Mouse (Mus musculus) limb, embryonic 12.5 days (tissue): ENCODE results near the gene Pear1. TPM values are rescaled to one million over a fixed set of nuclear protein-coding genes. Genes with fewer than 3 reads are reported as not detected.
"Not testable (repeated sequence)": the region's sequence is repeated elsewhere in the genome, so short reads cannot be mapped to it uniquely, and the experiment has no call there.

ENCODE experiments used
- ATAC-seq: fragments of 200-750 bp; cut with Nextera tagmentation; 2 replicates; pipeline ENCODE4 v1.8.0; 2017; ENCODE audit warnings: low read depth, moderate TSS enrichment; ENCODE audit not compliant: insufficient number of reproducible peaks, insufficient read depth, low FRiP score, low TSS enrichment
- H3K27ac ChIP-seq: fragments of 300-500 bp; sonication (generic); 2 replicates; pipeline ENCODE4 v1.5.1; 2016; ENCODE audit warnings: mild to moderate bottlenecking, moderate library complexity
- H3K27me3 ChIP-seq: fragments of 300-500 bp; sonication (generic); 2 replicates; pipeline ENCODE4 v1.6.1; 2016; ENCODE audit warnings: mild to moderate bottlenecking, moderate library complexity
- H3K36me3 ChIP-seq: fragments of 300-500 bp; sonication (generic); 2 replicates; pipeline ENCODE4 v1.6.1; 2016; ENCODE audit warnings: mild to moderate bottlenecking, moderate library complexity
- H3K4me1 ChIP-seq: fragments of 300-500 bp; sonication (generic); replicated peaks from 2 replicates; pipeline ENCODE4 v1.6.1; 2016
- H3K4me2 ChIP-seq: fragments of 300-500 bp; sonication (generic); 2 replicates; pipeline ENCODE4 v1.6.1; 2016; ENCODE audit warnings: mild to moderate bottlenecking, moderate library complexity
- H3K4me3 ChIP-seq: fragments of 300-500 bp; sonication (generic); replicated peaks from 2 replicates; pipeline ENCODE4 v1.5.1; 2016; ENCODE audit warnings: mild to moderate bottlenecking
- H3K9ac ChIP-seq: fragments of 300-500 bp; sonication (generic); replicated peaks from 2 replicates; pipeline ENCODE4 v1.6.1; 2016; ENCODE audit warnings: mild to moderate bottlenecking, moderate library complexity
- H3K9me3 ChIP-seq: fragments of 300-500 bp; sonication (generic); 2 replicates; pipeline ENCODE4 v1.6.1; 2016; ENCODE audit warnings: mild to moderate bottlenecking, moderate library complexity
- WGBS: fragments of 180-500 bp; shearing (Covaris S2); methylation state at CpG from one replicate; pipeline ENCODE4 v1.1.7; 2016; 5-methylcytosine and 5-hydroxymethylcytosine counted together
- polyA plus RNA-seq: library from polyadenylated mRNA; unstranded; fragments of >200 nt; fragmentation: Nextera tagmentation; extraction: Ambion mirVana; gene quantifications from 2 replicates; pipeline ENCODE4 v1.2.1, GENCODE M21; 2016

Pear1 gene
- polyA plus RNA-seq: 12.0 and 14.2 TPM in 2 replicates

DNA sequence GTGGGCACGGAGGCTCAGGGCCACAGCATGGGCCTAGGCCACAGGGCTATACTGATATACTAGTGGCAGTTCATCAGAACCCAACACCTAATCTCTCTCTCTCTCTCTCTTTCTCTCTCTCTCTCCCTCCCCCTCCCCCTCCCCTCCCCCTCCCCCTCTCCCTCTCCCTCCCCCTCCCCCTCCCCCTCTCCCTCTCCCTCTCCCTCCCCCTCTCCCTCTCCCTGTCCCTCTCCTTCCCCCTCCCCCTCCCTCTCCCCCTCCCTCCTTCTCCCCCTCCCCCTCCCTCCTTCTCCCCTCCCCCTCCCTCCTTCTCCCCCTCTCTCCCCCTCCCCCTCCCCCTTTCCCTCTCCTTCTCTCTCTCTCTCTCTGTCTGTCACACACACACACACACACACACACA, at the start of gene Pear1:
TSS of gene Pear1 (minus strand) at position 101 of the 400 bp plus-strand sequence.
- not testable (repeated sequence) for H3K27me3 ChIP-seq, H3K9ac ChIP-seq, H3K4me1 ChIP-seq, H3K4me2 ChIP-seq, H3K9me3 ChIP-seq, H3K27ac ChIP-seq, H3K4me3 ChIP-seq, H3K36me3 ChIP-seq, ATAC-seq
- 83% methylated on average over 1 of the region's 1 CpGs for WGBS

DNA sequence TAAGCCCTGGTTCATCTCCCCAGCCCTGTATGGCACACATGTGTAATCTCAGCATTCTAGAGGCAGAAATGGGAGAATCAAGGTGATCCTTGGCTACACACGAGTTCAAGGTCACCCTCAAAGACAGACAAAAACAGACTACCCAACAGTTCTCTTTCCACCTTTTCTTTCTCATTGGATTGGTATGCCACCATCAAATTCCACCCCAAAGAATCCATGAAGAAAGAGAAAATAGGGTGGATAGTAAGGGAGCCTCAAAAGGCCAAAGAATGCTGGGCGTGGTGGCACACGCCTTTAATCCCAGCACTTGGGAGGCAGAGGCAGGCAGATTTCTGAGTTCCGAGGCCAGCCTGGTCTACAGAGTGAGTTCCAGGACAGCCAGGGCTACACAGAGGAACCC, 40.0 kb upstream of the Pear1 start:
- 93% methylated on average over 4 of the region's 4 CpGs for WGBS
- H3K36me3 ChIP-seq: peaks cover 95% of the 10 kb centered on the region
- not testable (repeated sequence) for H3K4me2 ChIP-seq, H3K4me3 ChIP-seq, H3K9ac ChIP-seq, ATAC-seq, H3K4me1 ChIP-seq, H3K9me3 ChIP-seq, H3K27ac ChIP-seq, H3K27me3 ChIP-seq

DNA sequence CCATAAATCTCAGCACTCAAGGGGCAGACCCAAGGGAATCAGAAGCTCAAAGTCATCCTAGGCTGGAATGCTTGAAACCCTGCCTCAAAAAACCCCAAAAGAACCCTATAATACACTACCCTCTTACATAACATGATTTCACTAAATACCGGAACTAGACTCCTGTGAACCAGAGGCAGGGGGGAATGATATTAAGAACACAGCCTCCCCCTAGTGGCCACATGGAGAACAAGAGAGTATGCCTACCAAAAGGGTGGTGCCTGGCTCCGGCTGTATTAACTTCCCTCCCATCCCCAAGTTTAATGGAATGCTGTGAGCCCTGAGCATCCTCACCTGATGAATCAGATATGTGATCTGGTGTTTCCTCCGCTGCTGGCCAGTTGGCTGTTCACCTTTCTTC, 35.7 kb upstream of the Pear1 start:
- no peak for ATAC-seq
- no peak overlapping the region for H3K4me3 ChIP-seq
- no peaks in the 10 kb centered on the region for H3K27me3 ChIP-seq
- no peaks in the 10 kb centered on the region for H3K4me1 ChIP-seq
- WGBS: 34% methylated on average over 3 of the region's 3 CpGs
- peaks cover 88% of the 10 kb centered on the region for H3K36me3 ChIP-seq
- no peak overlapping the region for H3K9ac ChIP-seq
- no peaks in the 10 kb centered on the region for H3K9me3 ChIP-seq
- no peak overlapping the region for H3K27ac ChIP-seq
- H3K4me2 ChIP-seq: no peak overlapping the region

DNA sequence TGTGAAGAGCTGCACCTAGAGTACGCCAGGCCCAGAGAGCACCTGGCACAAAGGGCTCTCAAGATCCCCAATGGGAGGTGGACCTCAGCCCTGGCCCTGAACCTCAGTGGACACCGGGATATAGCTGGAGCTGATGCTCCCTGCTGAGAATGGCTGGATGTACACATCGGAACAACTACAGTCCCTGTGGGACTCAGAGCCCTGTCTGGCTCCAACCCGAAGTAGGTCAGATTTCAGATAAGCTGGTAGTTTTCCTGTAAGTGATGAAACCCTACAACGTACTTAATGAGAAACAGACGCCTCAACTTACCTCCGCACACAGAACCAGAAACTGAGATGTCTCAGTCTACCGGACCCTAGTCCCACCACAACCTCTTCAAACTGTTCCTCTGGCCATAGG, 33.6 kb upstream of the Pear1 start:
- no peak overlapping the region for H3K4me2 ChIP-seq
- no peaks in the 10 kb centered on the region for H3K27me3 ChIP-seq
- peaks cover 70% of the 10 kb centered on the region for H3K36me3 ChIP-seq
- H3K4me3 ChIP-seq: no peak overlapping the region
- H3K4me1 ChIP-seq: no peaks in the 10 kb centered on the region
- WGBS: 60% methylated on average over 8 of the region's 8 CpGs
- no peaks in the 10 kb centered on the region for H3K9me3 ChIP-seq
- no peak overlapping the region for H3K9ac ChIP-seq
- H3K27ac ChIP-seq: no peak overlapping the region
- ATAC-seq: no peak

DNA sequence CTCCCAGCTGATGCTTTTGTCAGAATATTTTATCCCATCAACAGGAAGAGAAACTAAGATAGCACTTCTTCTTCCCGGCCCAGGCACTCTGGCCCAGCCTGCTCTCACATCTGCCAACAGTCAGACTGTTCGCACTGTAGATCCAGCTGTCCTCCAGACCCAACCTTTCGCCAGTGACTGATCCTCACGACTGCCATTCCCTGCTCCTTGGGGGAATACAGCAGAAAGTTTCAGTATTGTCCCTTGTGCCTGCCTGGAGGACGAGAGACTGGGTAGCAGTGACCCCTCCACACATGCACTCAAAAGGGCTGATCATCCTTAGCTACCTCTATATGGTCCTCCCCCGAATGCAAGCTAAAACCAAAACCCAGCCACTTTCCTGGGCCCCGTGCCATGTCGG, 31.8 kb upstream of the Pear1 start:
- no peaks in the 10 kb centered on the region for H3K27me3 ChIP-seq
- no peak for ATAC-seq
- H3K36me3 ChIP-seq: peaks cover 53% of the 10 kb centered on the region
- H3K27ac ChIP-seq: no peak overlapping the region
- no peak overlapping the region for H3K4me3 ChIP-seq
- H3K4me2 ChIP-seq: no peak overlapping the region
- no peaks in the 10 kb centered on the region for H3K4me1 ChIP-seq
- 88% methylated on average over 8 of the region's 8 CpGs for WGBS
- H3K9ac ChIP-seq: no peak overlapping the region
- H3K9me3 ChIP-seq: no peaks in the 10 kb centered on the region

DNA sequence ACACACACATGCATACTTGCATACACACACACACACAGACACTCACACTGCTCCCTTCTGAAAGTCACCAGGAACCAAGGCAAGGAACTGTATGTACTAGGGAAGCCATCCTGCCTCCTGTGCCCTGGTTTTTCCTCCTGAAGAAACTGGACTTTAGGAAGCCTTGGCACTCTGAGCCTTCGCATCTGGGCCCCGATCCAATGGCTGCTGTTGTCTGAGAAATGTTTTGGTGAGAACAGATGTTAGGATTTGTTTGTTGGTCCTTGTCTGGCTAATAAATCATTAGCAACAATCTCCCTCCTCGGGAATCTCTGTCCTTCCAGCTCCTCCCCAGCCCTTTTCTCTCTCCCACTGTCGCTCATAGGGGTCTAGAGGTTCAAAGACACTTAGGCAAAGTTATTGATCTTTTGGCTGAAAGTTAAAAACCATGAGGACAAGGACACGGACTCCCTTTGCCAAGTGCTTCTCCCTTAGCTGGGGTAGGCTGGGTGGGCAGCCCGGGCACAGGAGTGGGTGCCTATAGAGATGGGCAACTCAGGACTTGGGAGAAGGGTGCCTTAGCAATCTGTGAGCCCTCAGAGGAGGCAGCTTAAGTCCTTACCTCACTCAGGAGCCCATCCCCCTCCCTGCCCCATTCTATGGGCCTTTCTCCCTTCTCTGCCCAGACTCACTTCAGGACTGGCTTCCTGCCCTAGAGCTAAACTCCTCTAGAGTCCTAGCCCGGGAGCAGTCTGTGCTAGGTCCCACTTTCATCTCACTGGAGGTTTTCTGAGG, 30.9 kb upstream of the Pear1 start:
- no peak overlapping the region for H3K4me2 ChIP-seq
- no peaks in the 10 kb centered on the region for H3K4me1 ChIP-seq
- no peaks in the 10 kb centered on the region for H3K9me3 ChIP-seq
- H3K9ac ChIP-seq: no peak overlapping the region
- peaks cover 44% of the 10 kb centered on the region for H3K36me3 ChIP-seq
- no peak overlapping the region for H3K4me3 ChIP-seq
- 53% methylated on average over 7 of the region's 7 CpGs for WGBS
- ATAC-seq: no peak
- H3K27ac ChIP-seq: 0 out of 2 replicates have a peak overlapping the region, but pooled peaks have one; percentile 12
- no peaks in the 10 kb centered on the region for H3K27me3 ChIP-seq

DNA sequence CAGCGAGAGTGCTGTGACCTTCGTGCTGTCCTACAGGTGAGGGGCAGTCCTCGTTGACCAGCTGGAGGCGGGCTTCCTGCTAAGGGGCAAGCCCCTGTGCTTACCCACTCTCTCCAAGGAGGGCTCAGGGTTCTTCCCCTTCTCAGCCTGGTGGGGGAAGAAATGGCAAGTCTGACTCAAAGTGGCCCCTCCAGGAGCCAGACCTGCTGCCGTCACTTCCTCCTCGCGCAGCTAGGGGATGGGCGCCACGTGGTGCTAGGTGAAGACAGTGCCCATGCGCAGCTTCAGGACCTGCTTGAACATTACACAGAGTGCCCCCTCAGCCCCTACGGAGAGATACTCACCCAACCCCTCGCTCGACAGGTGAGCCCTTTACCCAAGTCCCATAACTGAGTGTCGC, 25.0 kb upstream of the Pear1 start:
- no peak for ATAC-seq
- no peaks in the 10 kb centered on the region for H3K9me3 ChIP-seq
- 81% methylated on average over 14 of the region's 14 CpGs for WGBS
- no peaks in the 10 kb centered on the region for H3K36me3 ChIP-seq
- no peak overlapping the region for H3K4me3 ChIP-seq
- no peak overlapping the region for H3K9ac ChIP-seq
- no peaks in the 10 kb centered on the region for H3K27me3 ChIP-seq
- H3K4me2 ChIP-seq: no peak overlapping the region
- no peaks in the 10 kb centered on the region for H3K4me1 ChIP-seq
- no peak overlapping the region for H3K27ac ChIP-seq

DNA sequence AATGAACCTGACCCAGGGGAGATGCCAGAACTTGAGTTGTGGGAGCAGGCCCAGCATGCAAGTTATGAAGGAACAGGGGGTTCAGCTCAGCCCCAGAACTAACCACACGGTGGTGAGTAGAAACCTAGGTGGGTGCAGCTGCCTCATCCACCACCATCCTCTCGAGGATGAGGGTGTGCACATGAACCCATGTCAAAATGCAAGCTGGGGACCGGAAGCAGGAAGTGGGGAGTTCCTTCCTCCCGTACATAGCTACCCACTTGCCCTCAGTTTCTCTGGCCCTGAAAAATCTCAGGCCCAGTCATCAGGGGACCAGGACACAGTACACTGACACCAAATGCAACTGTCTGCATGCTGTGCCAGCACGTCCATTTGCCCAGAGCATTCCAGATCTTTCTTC, 23.6 kb upstream of the Pear1 start:
- no peak overlapping the region for H3K27ac ChIP-seq
- no peaks in the 10 kb centered on the region for H3K27me3 ChIP-seq
- 75% methylated on average over 5 of the region's 5 CpGs for WGBS
- H3K9ac ChIP-seq: no peak overlapping the region
- H3K36me3 ChIP-seq: no peaks in the 10 kb centered on the region
- no peak overlapping the region for H3K4me3 ChIP-seq
- ATAC-seq: no peak
- H3K4me2 ChIP-seq: no peak overlapping the region
- H3K4me1 ChIP-seq: no peaks in the 10 kb centered on the region
- H3K9me3 ChIP-seq: no peaks in the 10 kb centered on the region

DNA sequence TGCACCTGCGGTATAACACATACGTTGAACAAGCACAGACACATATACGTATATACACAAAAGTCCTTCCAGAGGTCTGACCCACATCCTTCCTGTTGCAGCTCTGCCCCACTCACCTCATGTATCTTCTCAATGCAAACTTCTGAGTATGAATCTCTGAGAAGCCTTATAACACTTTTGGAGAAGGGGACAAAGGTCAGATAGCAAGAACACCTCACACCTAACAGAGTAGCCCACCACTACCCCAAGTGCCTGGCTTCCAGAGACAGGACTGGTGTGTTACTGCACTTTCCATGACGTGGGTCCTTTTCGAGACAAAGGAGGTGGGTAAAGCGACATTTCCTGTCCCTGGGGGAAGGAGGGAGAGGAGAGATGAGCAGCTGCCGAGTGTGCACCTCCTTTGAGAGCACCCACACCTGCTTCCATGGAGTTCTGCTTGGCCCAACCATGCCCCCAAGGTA, 22.6 kb upstream of the Pear1 start, which contains the start of gene Sh2d2a:
TSS of gene Sh2d2a (plus strand) at position 106 of the 461 bp plus-strand sequence.
- ATAC-seq: no peak
- Histone ChIP-seq H3K36me3 (no peaks in the 10 kb centered on the region), H3K27me3 (no peaks in the 10 kb centered on the region), H3K4me2 (no peak within 1 kb of the TSS), H3K9me3 (no peaks in the 10 kb centered on the region), H3K27ac (no peak within 1 kb of the TSS), H3K4me1 (no peaks in the 10 kb centered on the region), H3K4me3 (no peak within 1 kb of the TSS), H3K9ac (no peak within 1 kb of the TSS)
- 70% methylated on average over 7 of the region's 7 CpGs for WGBS

DNA sequence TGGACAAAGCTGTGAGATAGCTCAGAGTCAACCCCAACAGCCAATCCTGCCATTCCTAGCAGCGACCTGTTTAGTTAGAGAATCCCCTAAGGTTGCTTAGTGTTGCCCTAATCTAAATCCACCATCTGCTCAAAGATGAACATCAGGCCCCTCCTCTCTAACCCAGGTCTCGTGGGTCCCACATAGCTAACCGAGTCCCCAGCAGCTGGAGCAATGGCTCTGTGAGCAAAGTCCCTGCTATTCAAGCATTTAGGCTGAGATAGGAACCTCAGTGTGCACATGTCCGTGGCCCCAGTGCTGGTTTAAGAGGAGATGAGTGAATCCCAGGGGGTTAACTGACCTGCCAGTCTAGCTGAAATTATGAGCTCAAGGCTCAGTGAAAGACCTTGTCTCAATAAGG, 22.1 kb upstream of the Pear1 start:
- Histone ChIP-seq H3K4me3 (no peak overlapping the region), H3K4me1 (no peaks in the 10 kb centered on the region), H3K27me3 (no peaks in the 10 kb centered on the region), H3K9ac (no peak overlapping the region), H3K27ac (no peak overlapping the region), H3K36me3 (no peaks in the 10 kb centered on the region), H3K9me3 (no peaks in the 10 kb centered on the region), H3K4me2 (no peak overlapping the region)
- no peak for ATAC-seq
- 68% methylated on average over 4 of the region's 4 CpGs for WGBS

DNA sequence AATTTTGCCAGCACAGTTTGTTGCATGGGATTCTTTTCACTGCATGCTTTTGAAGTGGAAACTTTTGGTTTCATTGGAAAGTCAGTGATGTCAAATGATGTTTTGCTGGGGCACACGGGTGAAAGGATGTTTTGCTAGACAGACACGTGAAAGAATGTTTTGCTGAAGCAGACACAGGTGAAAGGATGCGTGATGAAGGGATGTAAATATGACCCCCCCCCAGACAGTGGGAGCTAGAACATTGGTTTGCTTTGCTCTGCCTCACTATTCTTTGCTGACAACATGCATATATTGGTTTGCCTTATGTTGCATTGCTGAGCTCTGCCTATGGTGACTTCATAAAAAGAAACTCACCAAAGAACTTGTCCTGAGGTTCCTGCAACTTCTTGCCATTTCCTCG, 20.9 kb upstream of the Pear1 start:
- no peaks in the 10 kb centered on the region for H3K9me3 ChIP-seq
- no peaks in the 10 kb centered on the region for H3K4me1 ChIP-seq
- no peak overlapping the region for H3K4me3 ChIP-seq
- H3K27me3 ChIP-seq: no peaks in the 10 kb centered on the region
- no peak overlapping the region for H3K27ac ChIP-seq
- H3K36me3 ChIP-seq: no peaks in the 10 kb centered on the region
- 80% methylated on average over 4 of the region's 4 CpGs for WGBS
- ATAC-seq: no peak
- no peak overlapping the region for H3K9ac ChIP-seq
- H3K4me2 ChIP-seq: no peak overlapping the region

DNA sequence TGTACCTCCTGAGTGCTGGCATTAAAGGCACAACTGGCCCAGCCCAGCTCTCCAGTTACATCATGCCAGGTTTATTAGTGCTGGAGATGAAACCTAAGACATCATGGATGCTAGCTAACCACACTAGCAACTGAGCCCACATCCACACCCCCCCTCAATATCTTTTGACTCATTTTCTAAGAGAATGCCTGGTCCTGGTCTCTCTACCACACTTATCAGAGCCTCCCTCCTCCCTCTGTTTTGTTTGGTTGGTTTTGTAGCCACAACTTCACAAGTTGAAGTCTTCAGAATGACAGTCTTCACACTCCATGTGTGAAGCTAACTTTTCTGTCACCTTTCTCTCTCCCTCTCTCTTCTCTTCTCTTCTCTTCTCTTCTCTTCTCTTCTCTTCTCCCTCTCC, 16.8 kb upstream of the Pear1 start:
- H3K27ac ChIP-seq: no peak overlapping the region
- H3K4me1 ChIP-seq: no peaks in the 10 kb centered on the region
- no peaks in the 10 kb centered on the region for H3K36me3 ChIP-seq
- H3K9me3 ChIP-seq: no peaks in the 10 kb centered on the region
- H3K27me3 ChIP-seq: no peaks in the 10 kb centered on the region
- no peak overlapping the region for H3K9ac ChIP-seq
- H3K4me3 ChIP-seq: no peak overlapping the region
- no peak overlapping the region for H3K4me2 ChIP-seq
- no peak for ATAC-seq
